Mouse (Mus musculus) G1E (cell line): ENCODE measurements around the gene Pdcd1lg2. TPM values are rescaled to one million over a fixed set of nuclear protein-coding genes. Genes with fewer than 3 reads are reported as not detected.

Experiments
- ATAC-seq: 2 replicates; pipeline ENCODE4 v1.8.0; 2016; ENCODE audit warnings: mild to moderate bottlenecking; ENCODE audit not compliant: insufficient number of reproducible peaks, poor library complexity, low FRiP score, severe bottlenecking; ENCODE audit errors: extremely low read depth
- DNase-seq: peaks from one replicate; pipeline ENCODE4 v3.0.0; 2012; ENCODE audit warnings: low spot score
- H3K27me3 ChIP-seq: 2 replicates; pipeline ENCODE4 v1.6.1; 2012; ENCODE audit warnings: mild to moderate bottlenecking, low read length, inconsistent platforms; ENCODE audit not compliant: insufficient read depth
- H3K36me3 ChIP-seq: replicated peaks from 2 replicates; pipeline ENCODE3; 2012; ENCODE audit warnings: mild to moderate bottlenecking, inconsistent platforms
- H3K4me1 ChIP-seq: 2 replicates; pipeline ENCODE4 v1.6.1; 2012; ENCODE audit warnings: low read depth, low read length, inconsistent platforms, mixed read lengths; ENCODE audit not compliant: insufficient read depth
- H3K4me3 ChIP-seq: 2 replicates; pipeline ENCODE4 v1.5.1; 2012; ENCODE audit warnings: low read depth, mild to moderate bottlenecking, inconsistent platforms, low read length, moderate library complexity, mixed read lengths
- H3K9me3 ChIP-seq: replicated peaks from 2 replicates; pipeline ENCODE4 v1.6.1; 2012; ENCODE audit warnings: inconsistent platforms
- CTCF ChIP-seq: IDR thresholded peaks from 2 replicates; pipeline ENCODE4 v1.5.1; 2012; ENCODE audit warnings: low read depth, low read length, inconsistent platforms, mixed read lengths
- GATA1 ChIP-seq: IDR thresholded peaks from 2 replicates; pipeline ENCODE4 v1.6.1; 2012; ENCODE audit warnings: borderline replicate concordance, low read length, inconsistent platforms, mixed read lengths
- GATA2 ChIP-seq: IDR thresholded peaks from 2 replicates; pipeline ENCODE4 v1.6.1; 2012; ENCODE audit warnings: low read depth, low read length, inconsistent platforms, borderline replicate concordance
- POLR2AphosphoS5 ChIP-seq: IDR thresholded peaks from 2 replicates; pipeline ENCODE4 v1.6.1; 2012; ENCODE audit warnings: low read depth, low read length, inconsistent platforms; ENCODE audit not compliant: insufficient replicate concordance
- TAL1 ChIP-seq: conservative IDR thresholded peaks from 2 replicates; pipeline ENCODE4 v1.6.1; 2012; ENCODE audit warnings: low read depth, low read length, inconsistent platforms, mixed read lengths
- polyA plus RNA-seq: library from polyadenylated mRNA; stranded (reverse); fragments of >175 nt; gene quantifications from 2 replicates; pipeline ENCODE4 v1.2.3, GENCODE M21; 2012
- total RNA-seq, 2 experiments: library from RNA; stranded (forward) in 1 of 2; stranded (reverse) in 1 of 2; fragments of 200-1000 nt in 1 of 2; fragments of >200 nt in 1 of 2; fragmentation: Nextera tagmentation in 1 of 2; gene quantifications; 2 replicates each; pipeline ENCODE4 v1.2.3; 2014 to 2017

Gene Pdcd1lg2
- total and polyA plus RNA-seq, 3 experiments: 0.16 to 10.5 (median 2.5) TPM

DNA sequence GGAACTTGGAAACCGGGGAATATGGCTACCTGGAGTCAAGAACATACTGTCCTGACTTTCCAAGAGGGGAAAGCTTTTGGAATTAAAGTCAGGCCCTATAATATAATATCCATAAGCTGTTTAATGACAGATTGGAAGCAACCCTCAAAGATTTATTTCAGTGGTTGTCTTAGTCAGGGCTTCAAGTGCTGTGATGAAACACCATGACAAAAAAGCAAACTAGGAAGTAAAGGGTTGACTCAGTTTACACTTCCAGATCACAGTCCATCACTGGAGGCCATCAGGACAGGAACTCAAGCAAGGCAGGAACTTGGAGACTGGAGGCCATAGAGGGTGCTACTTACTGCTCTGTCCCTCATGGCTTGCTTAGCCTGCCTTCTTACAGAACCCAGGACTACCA lies 27.1 kb downstream of the Pdcd1lg2 start:
- ATAC-seq (no peak), DNase-seq (no peak)
- peak overlapping the region; percentile 66 for H3K4me3 ChIP-seq
- no peak for TF ChIP-seq GATA1
- TF ChIP-seq GATA2: no peak
- no peak for TF ChIP-seq CTCF
- no peak for TF ChIP-seq POLR2AphosphoS5
- no peak for TF ChIP-seq TAL1
- H3K36me3 ChIP-seq: no peaks in the 10 kb centered on the region
- no peaks in the 10 kb centered on the region for H3K27me3 ChIP-seq
- no peaks in the 10 kb centered on the region for H3K9me3 ChIP-seq
- H3K4me1 ChIP-seq: peaks cover 55% of the 10 kb centered on the region

DNA sequence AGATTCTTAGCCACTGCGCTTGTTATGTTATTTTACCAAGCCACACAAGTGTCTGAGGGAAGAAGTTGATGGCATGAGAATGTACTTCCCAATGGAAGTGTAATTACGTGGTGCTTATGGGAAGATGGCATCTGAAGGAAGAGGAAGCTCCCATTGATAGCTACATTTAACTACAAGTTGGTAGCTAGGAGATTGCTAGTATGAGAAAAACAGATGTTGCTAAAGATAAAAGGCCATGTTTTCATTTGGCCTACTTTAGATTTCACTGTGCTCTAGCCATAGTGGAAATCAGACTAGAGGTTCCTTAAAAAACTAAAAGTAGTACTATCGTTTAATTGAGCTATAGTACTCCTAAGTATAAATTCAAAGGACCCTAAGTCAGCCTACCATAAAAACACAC lies 28.5 kb downstream of the Pdcd1lg2 start:
- Histone ChIP-seq H3K4me1 (peaks cover 57% of the 10 kb centered on the region), H3K4me3 (peak overlapping the region; percentile 30; the same call in 1 of the 2 replicates), H3K36me3 (no peaks in the 10 kb centered on the region), H3K9me3 (no peaks in the 10 kb centered on the region), H3K27me3 (no peaks in the 10 kb centered on the region)
- ATAC-seq (peak; percentile 22; the same call in 1 of the 2 replicates), DNase-seq (no peak)
- TF ChIP-seq CTCF (no peak), GATA1 (no peak), GATA2 (no peak), TAL1 (peak; percentile 40; the same call in 1 of the 2 replicates)

- TF ChIP-seq GATA2: no peak
- TF ChIP-seq GATA1: no peak
- TF ChIP-seq POLR2AphosphoS5: no peak
- no peak for TF ChIP-seq CTCF
- peaks cover 2% of the 10 kb centered on the region for H3K36me3 ChIP-seq
- H3K9me3 ChIP-seq: peaks cover 3% of the 10 kb centered on the region; the same call in 1 of the 2 replicates
- peaks cover 44% of the 10 kb centered on the region for H3K4me1 ChIP-seq
- no peak for ATAC-seq
- DNase-seq: no peak
- peaks cover 2% of the 10 kb centered on the region; the same call in 1 of the 2 replicates for H3K27me3 ChIP-seq
- no peak overlapping the region for H3K4me3 ChIP-seq
Observed at GRCm38 (mm10) chr19:29442492-29442891, 31.8 kb downstream of the Pdcd1lg2 start.

DNA sequence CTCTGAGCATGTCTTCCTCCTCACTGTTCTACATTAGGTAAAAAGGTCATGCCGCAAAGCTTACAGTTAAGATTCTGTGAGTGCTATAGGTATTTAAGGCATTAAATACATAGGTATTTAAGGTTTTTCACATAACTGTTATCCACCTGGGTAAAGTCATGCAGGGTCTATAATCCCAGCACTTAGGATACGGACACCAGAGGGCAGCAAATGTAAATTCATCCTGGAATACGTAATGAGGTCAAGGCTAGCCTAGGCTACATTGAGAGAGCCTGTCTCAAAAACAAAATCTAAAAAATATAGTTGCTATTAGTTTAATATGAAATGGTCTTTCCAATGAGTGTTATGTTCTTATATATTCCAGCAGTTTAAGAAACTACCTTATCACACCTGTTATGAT lies 33.6 kb downstream of the Pdcd1lg2 start:
- ATAC-seq (no peak), DNase-seq (no peak)
- Histone ChIP-seq H3K27me3 (peaks cover 2% of the 10 kb centered on the region; the same call in 1 of the 2 replicates), H3K36me3 (peaks cover 2% of the 10 kb centered on the region), H3K9me3 (peaks cover 3% of the 10 kb centered on the region; the same call in 1 of the 2 replicates), H3K4me3 (no peak overlapping the region), H3K4me1 (peaks cover 25% of the 10 kb centered on the region)
- TF ChIP-seq TAL1: no peak
- no peak for TF ChIP-seq GATA2
- TF ChIP-seq POLR2AphosphoS5: no peak
- no peak for TF ChIP-seq GATA1
- no peak for TF ChIP-seq CTCF

DNA sequence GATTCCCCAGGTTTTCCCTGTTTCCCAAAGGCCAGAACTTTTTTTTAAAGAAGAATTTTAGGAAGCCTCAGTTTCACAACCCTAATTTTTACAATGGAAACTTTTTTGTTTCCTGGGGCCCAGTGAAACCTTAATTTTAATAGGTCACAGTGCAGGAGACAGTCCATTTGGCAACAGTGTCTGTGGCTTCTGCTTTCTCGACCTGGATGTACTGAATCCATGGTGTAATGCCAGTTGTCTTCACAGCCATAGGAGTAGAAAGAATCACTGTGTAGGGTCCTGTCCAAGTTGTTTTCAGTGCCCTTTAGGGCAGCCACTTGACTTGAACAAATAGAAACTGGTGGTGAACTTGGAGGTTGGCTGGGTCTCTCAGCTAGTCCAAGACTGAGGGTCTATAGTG lies 37.7 kb downstream of the Pdcd1lg2 start:
- H3K27me3 ChIP-seq: peaks cover 6% of the 10 kb centered on the region
- no peak overlapping the region for H3K4me3 ChIP-seq
- peaks cover 4% of the 10 kb centered on the region for H3K4me1 ChIP-seq
- DNase-seq (no peak), ATAC-seq (no peak)
- peaks cover 11% of the 10 kb centered on the region for H3K36me3 ChIP-seq
- TF ChIP-seq TAL1 (no peak), CTCF (no peak), GATA2 (no peak), POLR2AphosphoS5 (no peak), GATA1 (no peak)
- peaks cover 3% of the 10 kb centered on the region; the same call in 1 of the 2 replicates for H3K9me3 ChIP-seq

GRCm38 (mm10) chr19:29450376-29450775 lies 39.7 kb downstream of the Pdcd1lg2 start:
- no peak for ATAC-seq

More at GRCm38 (mm10) chr19:29450376-29450775, 39.7 kb downstream of the Pdcd1lg2 start:
- Histone ChIP-seq H3K27me3 (peaks cover 6% of the 10 kb centered on the region), H3K4me3 (no peak overlapping the region), H3K36me3 (peaks cover 18% of the 10 kb centered on the region), H3K4me1 (peaks cover 14% of the 10 kb centered on the region), H3K9me3 (no peaks in the 10 kb centered on the region)
- TF ChIP-seq GATA2: no peak
- no peak for TF ChIP-seq POLR2AphosphoS5
- no peak for TF ChIP-seq TAL1
- no peak for TF ChIP-seq CTCF
- TF ChIP-seq GATA1: no peak
- no peak for DNase-seq
